Mouse (Mus musculus) brain, embryonic 14.5 days (tissue): ENCODE results near the gene Dbnl. TPM values are rescaled to one million over a fixed set of nuclear protein-coding genes. Genes with fewer than 3 reads are reported as not detected.
A peak's percentile ranks its signal among the peaks of the same experiment; 100 is the strongest.

ENCODE experiments used
- DNase-seq: peaks from one replicate; pipeline ENCODE4 v3.0.0-alpha.2; 2011; ENCODE audit warnings: low read depth
- CTCF ChIP-seq: fragments of 200-500 bp; IDR thresholded peaks from 2 replicates; pipeline ENCODE4 v1.5.1; 2012; ENCODE audit warnings: inconsistent platforms, mild to moderate bottlenecking, moderate library complexity, borderline replicate concordance; ENCODE audit not compliant: insufficient read depth, insufficient read length; ENCODE audit errors: extremely low read depth
- POLR2A ChIP-seq: fragments of 200-500 bp; IDR thresholded peaks from 2 replicates; pipeline ENCODE4 v1.6.1; 2012; ENCODE audit warnings: mild to moderate bottlenecking, inconsistent platforms, borderline replicate concordance; ENCODE audit not compliant: poor library complexity, insufficient read depth, insufficient read length, severe bottlenecking; ENCODE audit errors: extremely low read depth
- polyA plus RNA-seq: library from polyadenylated mRNA; depleted of rRNA; stranded (reverse); fragments of >200 nt; gene quantifications from 2 replicates; pipeline ENCODE4 v1.2.3, GENCODE M21; 2012

The Dbnl gene
- polyA plus RNA-seq, 1 experiment, result 123 TPM

DNA sequence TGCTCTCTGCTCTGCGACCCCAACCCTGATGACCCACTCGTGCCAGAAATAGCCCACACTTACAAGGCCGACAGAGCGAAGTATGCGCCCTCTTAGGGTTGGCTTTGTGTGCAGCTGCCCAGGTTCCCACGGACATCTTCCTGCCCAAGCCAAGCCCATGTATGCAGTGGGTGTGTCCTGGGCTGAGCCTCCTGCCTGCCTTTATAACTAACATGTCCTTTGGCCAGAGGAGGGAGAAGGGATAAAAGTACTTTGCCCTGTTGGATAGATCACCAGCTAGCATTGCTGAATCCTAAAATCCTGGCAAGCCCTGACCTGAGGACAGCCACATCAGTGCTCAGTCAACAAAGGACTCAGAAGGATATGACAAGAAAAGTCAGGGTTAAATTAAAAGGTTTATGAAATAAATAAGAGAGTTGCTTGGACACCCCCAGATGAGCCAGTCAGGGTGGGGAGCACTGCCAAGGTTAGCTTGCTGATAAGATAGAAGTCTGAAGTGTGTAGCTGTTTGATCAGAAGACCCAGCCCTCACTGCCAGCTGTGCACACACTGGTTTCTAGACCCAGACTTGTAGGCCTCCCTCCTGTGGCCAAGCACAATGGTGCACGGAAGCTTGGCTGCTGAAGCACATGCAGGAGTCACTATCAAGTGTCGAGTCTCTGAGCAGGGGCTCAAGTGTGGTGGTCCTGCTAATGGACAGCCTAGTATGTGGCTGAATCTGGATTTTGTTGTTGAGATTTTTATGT lies 5.9 kb upstream of the Dbnl start:
- TF ChIP-seq CTCF (0 out of 2 replicates have a peak, but pooled peaks have one; percentile 12), POLR2A (no peak)
- no peak for DNase-seq

DNA sequence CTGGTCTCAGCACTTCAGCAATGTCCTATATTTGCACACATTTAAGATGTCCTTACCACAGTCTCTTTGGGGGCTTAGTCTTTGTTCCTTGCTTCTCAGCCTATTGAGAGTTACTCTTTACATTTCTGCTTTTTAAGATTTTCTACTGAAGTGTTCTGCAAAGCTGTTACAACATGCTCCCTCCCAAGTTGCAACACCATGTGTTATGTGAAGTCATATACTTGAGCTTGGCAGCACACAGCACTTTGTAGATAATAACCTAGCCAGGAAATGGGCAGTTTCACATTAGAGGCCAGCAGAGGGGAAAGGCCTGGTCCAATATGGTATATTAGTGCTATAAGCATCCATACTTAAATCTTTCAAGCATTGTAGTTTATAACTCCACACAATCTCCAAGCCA lies 2.6 kb upstream of the Dbnl start:
- no peak for DNase-seq
- TF ChIP-seq POLR2A, result no peak
- TF ChIP-seq CTCF, result no peak

DNA sequence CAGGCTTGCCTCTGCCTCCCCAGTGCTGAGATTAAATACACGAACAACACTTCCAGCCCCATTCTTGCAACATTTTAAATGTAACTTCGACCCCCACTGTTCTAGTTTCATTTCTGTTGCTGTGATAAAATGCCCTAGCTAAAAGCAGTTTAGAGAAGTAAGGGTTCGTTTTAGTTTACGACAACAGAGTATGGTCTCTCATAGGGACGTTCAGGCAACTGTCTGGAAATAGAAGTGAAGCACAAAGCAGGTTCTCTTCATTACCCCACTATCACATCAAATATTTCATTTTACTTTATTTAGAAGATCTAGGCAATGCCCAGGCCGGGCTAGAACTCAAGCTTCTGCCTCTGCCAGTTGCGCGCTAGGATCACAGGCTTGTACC lies 625 bp upstream of the Dbnl start:
- no peak for TF ChIP-seq CTCF
- TF ChIP-seq POLR2A, result no peak
- DNase-seq, result no peak

DNA sequence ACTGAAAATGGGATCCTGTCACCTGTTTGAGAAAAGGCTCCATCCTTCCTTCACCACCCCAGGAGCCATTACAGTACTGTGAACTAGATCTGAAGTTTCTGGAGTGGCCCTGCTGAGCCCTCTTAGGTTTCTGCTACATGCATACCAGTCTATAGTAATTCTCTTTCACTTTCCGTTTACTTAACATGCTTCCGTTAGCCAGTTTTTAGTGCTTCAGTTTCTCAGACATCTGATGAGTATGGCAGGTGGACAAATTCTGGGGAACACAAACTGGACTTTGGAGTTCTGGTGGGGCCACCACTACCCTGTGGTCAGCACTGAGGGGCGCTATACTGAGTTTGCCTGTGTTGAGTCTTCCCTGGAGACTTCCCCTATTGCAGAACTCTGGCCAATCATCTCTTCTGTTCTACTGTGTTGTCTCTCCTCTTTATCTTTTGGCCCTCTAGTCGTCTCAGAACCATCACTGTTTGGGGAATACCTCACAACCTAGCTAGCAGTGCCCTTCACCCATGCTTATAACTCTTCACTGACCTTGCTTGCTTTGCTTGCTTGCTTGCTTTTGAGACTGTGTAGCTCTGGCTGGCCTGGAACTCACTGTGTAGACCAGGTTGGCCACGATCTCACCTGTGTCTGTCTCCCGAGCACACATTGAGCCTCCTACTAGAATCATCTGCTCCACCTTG lies 924 bp downstream of the Dbnl start:
- no peak for DNase-seq

DNA sequence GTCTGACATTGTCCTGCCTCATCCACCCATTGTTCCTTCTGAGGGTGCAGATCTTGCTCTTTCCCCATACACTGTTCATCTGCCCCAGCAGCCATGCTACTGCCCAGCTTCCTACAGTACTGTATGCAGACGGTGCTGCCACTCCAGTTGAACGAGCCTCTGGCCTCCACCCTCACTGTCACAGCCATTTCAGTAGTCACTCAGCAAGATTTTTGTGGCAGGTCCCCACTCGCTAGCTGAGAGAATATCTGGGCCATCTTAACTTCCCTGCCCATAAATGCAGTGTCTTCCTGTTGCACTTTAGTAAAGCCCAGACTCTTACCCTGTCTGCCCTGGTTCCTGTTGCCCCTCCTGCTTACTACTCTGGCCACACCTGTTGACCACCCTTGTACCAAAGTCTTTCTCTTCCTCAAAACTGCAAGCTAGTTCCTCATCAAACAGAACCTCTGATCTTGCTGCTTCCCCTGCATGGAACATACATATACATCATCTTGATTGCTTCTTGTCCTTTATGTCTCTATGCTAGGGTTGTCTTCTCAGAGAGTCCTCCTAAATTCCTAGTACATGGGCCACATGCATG lies 1.6 kb downstream of the Dbnl start:
- TF ChIP-seq POLR2A, result no peak
- TF ChIP-seq CTCF, result no peak
- no peak for DNase-seq

More for the DNA sequence above, 924 bp downstream of the Dbnl start:
- no peak for TF ChIP-seq CTCF

DNA sequence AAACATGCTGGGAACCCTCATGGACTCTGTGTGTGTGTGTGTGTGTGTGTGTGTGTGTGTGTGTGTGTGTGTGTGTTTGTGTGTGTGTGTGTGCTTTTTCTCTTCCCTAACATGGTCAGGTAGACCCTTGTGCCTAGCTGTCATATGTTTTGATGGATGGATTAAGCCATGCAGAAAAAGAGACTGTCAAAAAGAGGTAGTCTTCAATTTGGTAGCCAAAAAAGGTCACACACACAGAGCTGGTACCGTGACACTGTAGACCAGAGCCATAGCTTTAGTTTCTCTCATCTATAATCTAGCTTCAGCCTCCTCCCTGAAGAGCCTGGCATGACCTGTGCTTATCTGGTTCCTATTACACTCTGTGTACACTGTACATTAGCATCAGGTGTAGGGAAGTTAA lies 2.1 kb downstream of the Dbnl start:
- TF ChIP-seq POLR2A, result no peak
- no peak for TF ChIP-seq CTCF
- no peak for DNase-seq

DNA sequence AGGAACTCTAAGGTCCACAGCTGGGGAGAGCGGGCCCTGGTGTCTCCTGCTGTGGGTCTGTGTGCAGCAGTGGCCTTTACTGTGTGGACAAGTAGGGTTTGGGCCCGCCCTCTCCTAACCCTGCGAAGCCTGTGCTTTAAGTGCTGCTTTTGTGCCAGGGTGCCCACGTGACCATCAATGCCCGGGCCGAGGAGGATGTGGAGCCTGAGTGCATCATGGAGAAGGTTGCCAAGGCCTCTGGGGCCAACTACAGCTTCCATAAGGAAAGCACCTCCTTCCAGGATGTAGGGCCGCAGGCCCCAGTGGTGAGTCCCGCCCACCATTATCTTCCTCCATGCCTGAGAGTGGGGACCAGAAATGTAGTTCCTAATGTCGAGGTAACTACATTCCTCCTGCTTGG lies 7.0 kb downstream of the Dbnl start:
- TF ChIP-seq POLR2A (no peak), CTCF (no peak)
- DNase-seq, result no peak

DNA sequence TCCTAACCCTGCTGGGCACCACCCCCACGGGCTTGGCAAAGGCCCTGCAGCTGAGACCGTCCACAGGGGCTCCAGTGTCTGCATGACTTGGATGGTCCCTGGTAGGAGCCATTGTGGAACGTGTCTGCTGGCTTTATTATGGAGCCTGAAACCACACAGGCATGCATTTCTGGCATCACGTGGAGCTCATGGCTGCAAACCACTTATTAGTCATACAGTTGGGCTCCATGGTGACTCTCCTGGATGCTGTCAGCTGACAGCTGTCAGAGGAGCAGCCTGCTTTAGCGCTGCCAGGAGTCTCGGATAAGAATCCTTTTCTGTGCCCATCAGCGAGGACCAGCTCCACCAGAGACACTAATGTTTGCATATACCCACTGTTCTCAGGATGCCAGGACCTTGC lies 7.4 kb downstream of the Dbnl start:
- DNase-seq, result peak; percentile 49
- no peak for TF ChIP-seq CTCF
- no peak for TF ChIP-seq POLR2A

DNA sequence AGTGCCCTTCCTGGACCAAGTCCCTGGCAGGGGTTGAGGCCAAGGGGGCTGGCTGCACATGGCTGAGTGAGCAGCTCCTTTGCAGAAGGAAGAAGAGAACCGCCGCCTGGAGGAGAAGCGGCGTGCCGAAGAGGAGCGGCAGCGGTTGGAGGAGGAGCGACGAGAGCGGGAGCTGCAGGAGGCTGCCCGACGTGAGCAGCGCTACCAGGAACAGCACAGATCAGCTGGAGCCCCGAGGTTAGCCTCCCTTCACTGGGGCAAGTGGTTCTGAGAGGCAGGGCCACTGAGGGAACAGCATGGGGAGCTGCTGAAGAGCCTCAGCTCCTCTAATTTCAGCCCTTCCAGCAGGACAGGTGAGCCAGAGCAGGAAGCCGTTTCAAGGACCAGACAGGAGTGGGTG lies 8.7 kb downstream of the Dbnl start:
- TF ChIP-seq CTCF (no peak), POLR2A (no peak)
- DNase-seq, result no peak

DNA sequence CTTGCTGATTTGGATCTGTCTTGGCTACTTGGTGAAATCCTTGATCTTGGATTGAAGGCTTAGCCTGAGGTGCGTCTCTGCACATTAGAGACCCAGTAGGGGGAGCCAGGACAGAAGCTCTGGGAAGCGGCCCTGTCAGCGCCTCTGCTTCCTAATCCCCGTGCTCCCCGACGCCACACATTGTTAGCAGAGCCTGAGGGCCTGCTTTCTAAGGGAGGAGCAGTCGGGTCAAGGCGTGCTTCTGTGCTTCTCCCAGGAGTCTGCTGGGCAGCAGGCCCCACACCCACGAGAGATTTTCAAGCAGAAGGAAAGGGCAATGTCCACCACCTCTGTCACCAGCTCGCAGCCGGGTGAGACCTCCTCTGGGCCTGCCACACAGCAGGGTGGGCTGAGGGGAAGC lies 9.1 kb downstream of the Dbnl start:
- DNase-seq, result no peak
- no peak for TF ChIP-seq CTCF
- TF ChIP-seq POLR2A, result no peak

DNA sequence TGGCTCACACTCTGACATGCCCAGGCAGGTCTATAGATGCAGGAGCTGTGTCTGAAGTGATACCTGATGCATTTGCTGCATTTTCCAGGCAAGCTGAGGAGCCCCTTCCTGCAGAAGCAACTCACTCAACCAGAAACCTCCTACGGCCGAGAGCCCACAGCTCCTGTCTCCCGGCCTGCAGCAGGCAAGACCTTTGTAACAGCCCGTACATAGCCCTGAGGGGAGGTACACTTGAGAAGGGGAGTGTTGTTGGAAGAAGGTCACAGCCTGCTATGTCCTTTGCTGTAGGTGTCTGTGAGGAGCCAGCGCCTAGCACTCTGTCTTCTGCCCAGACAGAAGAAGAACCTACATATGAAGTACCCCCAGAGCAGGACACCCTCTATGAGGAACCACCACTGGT lies 9.6 kb downstream of the Dbnl start:
- TF ChIP-seq POLR2A, result no peak
- no peak for TF ChIP-seq CTCF
- no peak for DNase-seq

DNA sequence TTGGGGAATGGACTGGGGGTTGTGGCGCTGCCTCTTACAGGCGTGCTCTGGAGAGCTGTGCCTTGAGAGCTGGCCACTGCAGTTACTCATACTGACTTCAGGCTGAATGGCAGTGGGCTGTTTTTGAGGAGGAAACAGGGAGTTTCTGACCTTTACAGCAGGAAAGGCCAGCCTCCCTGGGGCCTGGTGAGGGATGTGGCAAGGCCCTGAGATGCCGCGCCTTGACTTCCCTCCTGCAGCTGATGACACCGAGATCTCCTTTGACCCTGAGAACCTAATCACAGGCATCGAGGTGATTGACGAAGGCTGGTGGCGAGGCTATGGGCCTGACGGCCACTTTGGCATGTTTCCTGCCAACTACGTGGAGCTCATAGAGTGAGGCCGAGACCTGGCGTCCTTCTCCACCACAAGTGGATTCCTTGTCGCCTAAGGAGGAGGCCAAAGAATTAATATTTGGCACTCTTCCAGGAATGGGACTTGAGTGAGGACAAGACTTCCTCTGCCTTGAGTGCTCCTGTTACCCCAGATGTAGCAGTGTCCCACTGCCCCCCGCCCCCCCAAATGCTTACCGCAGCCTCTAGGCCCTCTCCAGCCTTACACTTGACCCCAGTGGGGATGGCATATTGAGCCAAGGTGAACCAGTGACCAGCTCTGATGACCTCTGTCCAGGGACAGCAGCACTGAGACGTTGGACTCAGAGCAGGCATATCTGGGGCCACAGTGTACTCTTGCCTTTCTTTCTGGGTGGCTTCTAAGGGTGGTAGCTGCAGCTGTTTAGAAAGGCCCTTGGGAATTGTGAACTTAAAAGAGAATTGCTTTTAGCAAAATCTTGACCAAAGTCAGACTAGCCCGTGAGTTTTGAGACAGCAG lies 11.6 kb downstream of the Dbnl start:
- TF ChIP-seq CTCF (no peak), POLR2A (no peak)
- DNase-seq, result no peak

DNA sequence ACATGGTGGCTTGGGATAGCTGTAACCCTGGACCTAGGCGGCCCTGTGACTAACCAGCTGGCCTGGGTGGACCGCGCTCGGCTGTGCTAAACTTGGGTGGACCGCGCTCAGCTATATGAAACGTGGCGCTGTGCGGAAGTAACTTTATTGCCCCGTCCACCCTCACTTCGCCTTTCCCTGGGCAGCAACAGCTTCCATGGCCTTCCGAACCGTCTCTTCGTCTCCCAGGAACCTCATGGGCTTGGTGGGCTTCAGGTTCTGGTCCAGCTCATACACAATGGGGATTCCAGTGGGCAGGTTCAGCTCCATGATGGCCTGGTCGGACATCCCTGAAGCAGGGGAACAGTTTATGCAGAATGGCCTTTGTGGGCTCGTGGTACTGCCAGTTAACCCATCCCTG lies 13.2 kb downstream of the Dbnl start:
- no peak for DNase-seq
- TF ChIP-seq CTCF (no peak), POLR2A (no peak)
